Mouse (Mus musculus): ENCODE results near the gene Ifrd2. TPM values are rescaled to one million over a fixed set of nuclear protein-coding genes. Genes with fewer than 3 reads are reported as not detected.
A peak's percentile ranks its signal among the peaks of the same experiment; 100 is the strongest.

The Ifrd2 gene
- polyA plus RNA-seq, 1 experiment from 2014 or later = 44.6 TPM

DNA sequence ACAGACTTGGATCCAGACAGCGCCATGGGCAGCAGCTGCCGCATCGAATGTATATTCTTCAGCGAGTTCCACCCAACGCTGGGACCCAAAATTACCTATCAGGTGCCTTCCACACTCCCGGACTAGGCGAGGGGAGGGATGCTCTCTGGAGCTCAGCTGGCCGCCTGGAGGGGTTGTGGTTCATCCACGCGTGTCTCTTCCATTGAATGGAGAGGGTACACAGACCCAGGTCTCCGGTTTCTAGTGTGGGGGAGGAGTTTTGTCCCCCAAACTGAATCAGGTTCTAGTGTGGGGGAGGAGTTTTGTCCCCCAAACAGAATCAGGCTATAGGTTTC is 45.1 kb upstream of the Ifrd2 start:
- H3K27ac ChIP-seq (replicated peaks in 1 of 2; ENCODE audit: control insufficient read depth in 1 of 2, insufficient read depth in 1 of 2, low read depth in 2 of 2, low read length in 2 of 2) = peak overlapping the region in 1 of 2 experiments; percentile 31; a peak in 1 of 4 replicates

DNA sequence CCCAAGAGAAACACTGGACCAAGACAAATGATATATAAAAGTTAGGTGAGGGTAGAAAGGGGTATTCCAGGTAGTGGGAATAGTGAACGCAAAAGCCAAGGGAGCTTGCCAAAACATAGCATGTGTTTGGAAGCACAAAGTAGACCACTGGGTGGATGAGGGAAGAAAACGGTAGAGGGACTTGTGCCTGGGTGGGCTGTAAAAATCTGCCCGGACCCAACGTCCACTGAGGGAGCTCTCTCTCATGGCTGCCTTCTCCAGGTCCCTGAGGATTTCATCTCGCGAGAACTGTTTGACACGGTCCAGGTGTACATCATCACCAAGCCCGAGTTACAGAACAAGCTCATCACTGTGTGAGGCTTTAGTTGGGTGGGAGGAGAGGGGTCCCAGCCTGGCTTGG is 44.7 kb upstream of the Ifrd2 start:
- no peaks in the 10 kb centered on the region for H3K27me3 ChIP-seq (ENCODE audit: control insufficient read depth, insufficient read depth, low read length)
- peak overlapping the region; percentile 73 for H3K9ac ChIP-seq (ENCODE audit: low read length)
- peak overlapping the region; percentile 69 to 86 for H3K4me3 ChIP-seq (ENCODE audit: control insufficient read depth in 1 of 2, insufficient read depth in 1 of 2, low read depth in 1 of 2, low read length in 2 of 2)
- no peaks in the 10 kb centered on the region for H3K9me3 ChIP-seq (ENCODE audit: control insufficient read depth, low read length)
- 41% methylated on average over 8 of the region's 8 CpGs for WGBS
- peak overlapping the region; percentile 94 for H3K4me2 ChIP-seq (ENCODE audit: low read length)
- peaks cover 48% of the 10 kb centered on the region for H3K36me3 ChIP-seq (ENCODE audit: control insufficient read depth, insufficient read depth, low read length)
- no peak for ATAC-seq (ENCODE audit: insufficient number of reproducible peaks, insufficient read depth, low FRiP score, low read depth)
- H3K4me1 ChIP-seq (ENCODE audit: control insufficient read depth in 2 of 2, insufficient read depth in 2 of 2, low read length in 2 of 2) = peaks cover 18 to 30% of the 10 kb centered on the region in 2 experiments
- H3K27ac ChIP-seq (replicated peaks in 1 of 2; ENCODE audit: control insufficient read depth in 1 of 2, insufficient read depth in 1 of 2, low read depth in 2 of 2, low read length in 2 of 2) = no peak overlapping the region

More for the DNA sequence above, 45.1 kb upstream of the Ifrd2 start:
- Histone ChIP-seq H3K9me3 (ENCODE audit: control insufficient read depth, low read length) (no peaks in the 10 kb centered on the region), H3K9ac (ENCODE audit: low read length) (peak overlapping the region; percentile 73), H3K27me3 (ENCODE audit: control insufficient read depth, insufficient read depth, low read length) (no peaks in the 10 kb centered on the region), H3K4me3 (ENCODE audit: control insufficient read depth in 1 of 2, insufficient read depth in 1 of 2, low read depth in 1 of 2, low read length in 2 of 2) (peak overlapping the region; percentile 69 to 86), H3K36me3 (ENCODE audit: control insufficient read depth, insufficient read depth, low read length) (peaks cover 52% of the 10 kb centered on the region), H3K4me2 (ENCODE audit: low read length) (peak overlapping the region; percentile 94), H3K4me1 (ENCODE audit: control insufficient read depth in 2 of 2, insufficient read depth in 2 of 2, low read length in 2 of 2) (peaks cover 18 to 28% of the 10 kb centered on the region in 2 experiments)
- ATAC-seq (ENCODE audit: insufficient number of reproducible peaks, insufficient read depth, low FRiP score, low read depth) = no peak
- WGBS = 2% methylated on average over 11 of the region's 11 CpGs

DNA sequence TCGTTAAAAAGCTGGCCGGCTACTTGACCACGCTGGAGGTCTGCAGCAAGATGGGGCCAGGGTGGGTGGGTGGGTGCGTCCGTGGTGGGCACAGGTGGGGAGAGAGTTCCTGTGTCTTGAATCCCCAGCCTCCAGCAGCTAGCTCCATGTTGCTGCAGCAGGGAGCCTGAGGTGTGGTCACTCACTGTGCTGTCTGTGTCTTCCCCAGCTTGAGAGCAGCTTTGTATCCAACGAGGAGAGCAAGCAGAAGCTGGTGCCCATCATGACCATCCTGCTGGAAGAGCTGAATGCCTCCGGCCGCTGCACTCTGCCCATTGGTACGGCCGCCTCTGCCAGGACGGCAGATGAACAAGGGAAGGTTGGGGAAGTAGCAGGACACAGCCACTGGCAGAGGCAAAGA is 44.1 kb upstream of the Ifrd2 start:
- Histone ChIP-seq H3K27me3 (ENCODE audit: control insufficient read depth, insufficient read depth, low read length) (no peaks in the 10 kb centered on the region), H3K9me3 (ENCODE audit: control insufficient read depth, low read length) (no peaks in the 10 kb centered on the region), H3K9ac (ENCODE audit: low read length) (no peak overlapping the region), H3K4me1 (ENCODE audit: control insufficient read depth in 2 of 2, insufficient read depth in 2 of 2, low read length in 2 of 2) (peaks cover 18 to 30% of the 10 kb centered on the region in 2 experiments), H3K4me2 (ENCODE audit: low read length) (no peak overlapping the region), H3K36me3 (ENCODE audit: control insufficient read depth, insufficient read depth, low read length) (peaks cover 42% of the 10 kb centered on the region), H3K4me3 (ENCODE audit: control insufficient read depth in 1 of 2, insufficient read depth in 1 of 2, low read depth in 1 of 2, low read length in 2 of 2) (no peak overlapping the region), H3K27ac (replicated peaks in 1 of 2; ENCODE audit: control insufficient read depth in 1 of 2, insufficient read depth in 1 of 2, low read depth in 2 of 2, low read length in 2 of 2) (no peak overlapping the region)
- ATAC-seq (ENCODE audit: insufficient number of reproducible peaks, insufficient read depth, low FRiP score, low read depth) = no peak
- WGBS = 82% methylated on average over 11 of the region's 11 CpGs

DNA sequence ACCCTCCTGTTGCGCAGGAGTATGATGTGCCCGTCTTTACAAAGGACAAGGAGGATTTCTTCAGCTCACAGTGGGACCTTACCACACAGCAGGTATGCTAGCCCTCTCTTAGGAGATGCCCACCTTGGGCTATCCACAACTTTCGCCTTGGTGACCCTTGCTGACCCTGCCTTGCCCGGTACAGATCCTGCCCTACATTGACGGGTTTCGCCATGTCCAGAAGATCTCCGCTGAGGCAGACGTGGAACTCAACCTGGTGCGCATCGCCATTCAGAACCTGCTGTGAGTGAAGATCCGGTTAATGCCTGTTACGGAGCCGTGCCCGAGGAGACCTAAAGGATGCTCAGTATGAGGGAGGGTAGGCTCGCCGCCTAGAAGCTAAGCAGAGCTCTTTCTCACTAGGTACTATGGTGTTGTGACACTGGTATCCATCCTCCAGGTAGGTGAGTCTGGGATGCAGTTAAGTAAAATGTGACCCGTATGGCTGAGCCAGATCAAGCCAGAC is 43.2 kb upstream of the Ifrd2 start:
- Histone ChIP-seq H3K36me3 (ENCODE audit: control insufficient read depth, insufficient read depth, low read length) (peaks cover 33% of the 10 kb centered on the region), H3K27ac (replicated peaks in 1 of 2; ENCODE audit: control insufficient read depth in 1 of 2, insufficient read depth in 1 of 2, low read depth in 2 of 2, low read length in 2 of 2) (no peak overlapping the region), H3K4me2 (ENCODE audit: low read length) (no peak overlapping the region), H3K4me1 (ENCODE audit: control insufficient read depth in 2 of 2, insufficient read depth in 2 of 2, low read length in 2 of 2) (peaks cover 18 to 30% of the 10 kb centered on the region in 2 experiments), H3K27me3 (ENCODE audit: control insufficient read depth, insufficient read depth, low read length) (no peaks in the 10 kb centered on the region), H3K9me3 (ENCODE audit: control insufficient read depth, low read length) (no peaks in the 10 kb centered on the region), H3K4me3 (ENCODE audit: control insufficient read depth in 1 of 2, insufficient read depth in 1 of 2, low read depth in 1 of 2, low read length in 2 of 2) (no peak overlapping the region), H3K9ac (ENCODE audit: low read length) (no peak overlapping the region)
- WGBS = 91% methylated on average over 17 of the region's 17 CpGs
- ATAC-seq (ENCODE audit: insufficient number of reproducible peaks, insufficient read depth, low FRiP score, low read depth) = no peak

DNA sequence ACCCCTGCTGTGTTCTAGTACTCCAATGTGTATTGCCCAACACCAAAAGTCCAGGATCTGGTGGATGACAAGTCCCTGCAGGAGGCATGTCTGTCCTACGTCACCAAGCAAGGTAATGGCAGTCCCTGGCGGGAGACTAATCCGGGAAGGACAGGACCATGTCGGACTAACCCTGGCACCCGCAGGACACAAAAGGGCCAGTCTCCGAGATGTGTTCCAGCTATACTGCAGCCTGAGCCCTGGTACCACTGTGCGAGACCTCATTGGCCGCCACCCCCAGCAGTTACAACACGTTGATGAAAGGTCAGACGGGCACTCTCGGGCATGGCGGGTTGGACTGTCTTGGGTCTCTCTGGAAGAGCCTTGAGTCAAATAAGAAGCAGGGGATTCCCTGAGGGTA is 42.7 kb upstream of the Ifrd2 start:
- Histone ChIP-seq H3K36me3 (ENCODE audit: control insufficient read depth, insufficient read depth, low read length) (peaks cover 28% of the 10 kb centered on the region), H3K9ac (ENCODE audit: low read length) (no peak overlapping the region), H3K4me1 (ENCODE audit: control insufficient read depth in 2 of 2, insufficient read depth in 2 of 2, low read length in 2 of 2) (peaks cover 18 to 30% of the 10 kb centered on the region in 2 experiments), H3K9me3 (ENCODE audit: control insufficient read depth, low read length) (no peaks in the 10 kb centered on the region), H3K4me2 (ENCODE audit: low read length) (no peak overlapping the region), H3K27me3 (ENCODE audit: control insufficient read depth, insufficient read depth, low read length) (peaks cover 3% of the 10 kb centered on the region; the same call in 1 of the 2 replicates), H3K4me3 (ENCODE audit: control insufficient read depth in 1 of 2, insufficient read depth in 1 of 2, low read depth in 1 of 2, low read length in 2 of 2) (no peak overlapping the region), H3K27ac (replicated peaks in 1 of 2; ENCODE audit: control insufficient read depth in 1 of 2, insufficient read depth in 1 of 2, low read depth in 2 of 2, low read length in 2 of 2) (no peak overlapping the region)
- WGBS = 88% methylated on average over 12 of the region's 12 CpGs
- no peak for ATAC-seq (ENCODE audit: insufficient number of reproducible peaks, insufficient read depth, low FRiP score, low read depth)

DNA sequence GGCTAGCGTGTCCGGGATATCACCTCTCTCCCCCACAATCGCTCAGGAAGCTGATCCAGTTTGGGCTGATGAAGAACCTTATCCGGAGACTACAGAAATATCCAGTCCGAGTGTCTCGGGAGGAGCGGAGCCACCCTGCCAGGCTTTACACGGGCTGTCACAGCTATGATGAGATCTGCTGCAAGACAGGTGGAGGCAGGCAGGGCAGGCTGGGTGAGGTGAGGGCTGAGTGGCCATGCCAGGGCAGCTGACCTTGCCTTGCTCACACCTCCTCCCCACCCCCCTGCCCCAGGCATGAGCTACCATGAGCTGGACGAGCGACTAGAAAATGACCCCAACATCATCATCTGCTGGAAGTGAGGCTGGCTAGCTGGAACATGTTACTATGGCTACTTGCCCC is 42.2 kb upstream of the Ifrd2 start:
- H3K27me3 ChIP-seq (ENCODE audit: control insufficient read depth, insufficient read depth, low read length) = peaks cover 4% of the 10 kb centered on the region
- 83% methylated on average over 10 of the region's 10 CpGs for WGBS
- H3K36me3 ChIP-seq (ENCODE audit: control insufficient read depth, insufficient read depth, low read length) = peaks cover 24% of the 10 kb centered on the region
- no peak overlapping the region for H3K4me2 ChIP-seq (ENCODE audit: low read length)
- no peaks in the 10 kb centered on the region for H3K9me3 ChIP-seq (ENCODE audit: control insufficient read depth, low read length)
- no peak overlapping the region for H3K9ac ChIP-seq (ENCODE audit: low read length)
- H3K4me3 ChIP-seq (ENCODE audit: control insufficient read depth in 1 of 2, insufficient read depth in 1 of 2, low read depth in 1 of 2, low read length in 2 of 2) = no peak overlapping the region
- peaks cover 18 to 30% of the 10 kb centered on the region in 2 experiments for H3K4me1 ChIP-seq (ENCODE audit: control insufficient read depth in 2 of 2, insufficient read depth in 2 of 2, low read length in 2 of 2)
- H3K27ac ChIP-seq (replicated peaks in 1 of 2; ENCODE audit: control insufficient read depth in 1 of 2, insufficient read depth in 1 of 2, low read depth in 2 of 2, low read length in 2 of 2) = no peak overlapping the region
- no peak for ATAC-seq (ENCODE audit: insufficient number of reproducible peaks, insufficient read depth, low FRiP score, low read depth)

DNA sequence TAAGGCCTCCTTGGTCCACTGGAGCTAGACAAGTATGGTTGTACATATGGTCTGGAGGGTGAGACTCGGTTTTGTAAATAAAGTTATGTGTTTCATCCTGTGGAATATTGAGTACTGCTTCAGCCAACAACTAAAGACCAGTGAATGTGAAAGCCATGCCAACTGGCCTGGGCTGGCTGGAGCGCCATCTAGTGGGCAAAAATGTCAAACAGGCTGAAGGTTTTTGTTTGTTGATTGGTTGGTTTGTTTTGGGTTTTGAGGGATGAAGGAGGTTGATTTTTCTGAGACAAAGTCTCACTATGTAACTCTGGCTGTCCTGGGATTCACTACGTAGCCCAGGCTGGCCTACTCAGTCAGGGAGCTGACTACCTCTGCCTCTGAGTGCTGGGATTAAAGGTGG is 41.8 kb upstream of the Ifrd2 start:
- peaks cover 18 to 30% of the 10 kb centered on the region in 2 experiments for H3K4me1 ChIP-seq (ENCODE audit: control insufficient read depth in 2 of 2, insufficient read depth in 2 of 2, low read length in 2 of 2)
- H3K27ac ChIP-seq (replicated peaks in 1 of 2; ENCODE audit: control insufficient read depth in 1 of 2, insufficient read depth in 1 of 2, low read depth in 2 of 2, low read length in 2 of 2) = no peak overlapping the region
- no peak overlapping the region for H3K9ac ChIP-seq (ENCODE audit: low read length)
- peaks cover 24% of the 10 kb centered on the region for H3K36me3 ChIP-seq (ENCODE audit: control insufficient read depth, insufficient read depth, low read length)
- H3K4me2 ChIP-seq (ENCODE audit: low read length) = no peak overlapping the region
- 10% methylated on average over 3 of the region's 3 CpGs for WGBS
- no peak for ATAC-seq (ENCODE audit: insufficient number of reproducible peaks, insufficient read depth, low FRiP score, low read depth)
- no peak overlapping the region for H3K4me3 ChIP-seq (ENCODE audit: control insufficient read depth in 1 of 2, insufficient read depth in 1 of 2, low read depth in 1 of 2, low read length in 2 of 2)
- H3K27me3 ChIP-seq (ENCODE audit: control insufficient read depth, insufficient read depth, low read length) = peaks cover 8% of the 10 kb centered on the region
- no peaks in the 10 kb centered on the region for H3K9me3 ChIP-seq (ENCODE audit: control insufficient read depth, low read length)

DNA sequence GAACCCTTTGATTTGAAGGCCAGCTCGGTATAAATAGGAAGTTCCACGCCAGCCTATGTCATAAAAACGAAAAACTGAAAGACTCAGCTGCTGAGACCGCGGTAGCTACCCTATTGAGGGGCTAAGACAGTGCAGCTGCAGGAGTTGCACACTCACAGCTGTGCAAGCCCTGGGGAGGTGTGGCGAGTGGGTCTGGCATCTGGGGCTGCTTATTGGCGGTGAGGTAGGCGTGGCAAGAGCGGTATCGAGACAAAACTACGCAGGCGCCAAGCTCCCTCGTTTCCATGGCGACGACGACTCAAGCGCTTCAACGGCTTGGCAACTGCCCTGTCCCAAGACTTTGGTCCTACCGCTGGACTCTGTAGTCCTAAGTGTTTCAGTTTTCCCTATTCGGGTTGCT is 40.4 kb upstream of the Ifrd2 start, which contains the start of gene Zmynd10:
TSS of gene Zmynd10 (plus strand) at position 273 of the 400 bp plus-strand sequence.
- Histone ChIP-seq H3K4me3 (ENCODE audit: control insufficient read depth in 1 of 2, insufficient read depth in 1 of 2, low read depth in 1 of 2, low read length in 2 of 2) (peak within 1 kb of the TSS in 1 of 2 experiments; percentile 14; a peak in 2 of 4 replicates), H3K4me2 (ENCODE audit: low read length) (peak within 1 kb of the TSS; percentile 57), H3K9me3 (ENCODE audit: control insufficient read depth, low read length) (no peaks in the 10 kb centered on the region), H3K9ac (ENCODE audit: low read length) (peak within 1 kb of the TSS; percentile 40; the same call in 1 of the 2 replicates), H3K27me3 (ENCODE audit: control insufficient read depth, insufficient read depth, low read length) (peaks cover 12% of the 10 kb centered on the region), H3K4me1 (ENCODE audit: control insufficient read depth in 2 of 2, insufficient read depth in 2 of 2, low read length in 2 of 2) (peaks cover 24 to 37% of the 10 kb centered on the region in 2 experiments), H3K36me3 (ENCODE audit: control insufficient read depth, insufficient read depth, low read length) (peaks cover 24% of the 10 kb centered on the region), H3K27ac (replicated peaks in 1 of 2; ENCODE audit: control insufficient read depth in 1 of 2, insufficient read depth in 1 of 2, low read depth in 2 of 2, low read length in 2 of 2) (no peak within 1 kb of the TSS)
- ATAC-seq (ENCODE audit: insufficient number of reproducible peaks, insufficient read depth, low FRiP score, low read depth) = peak; percentile 23
- WGBS = 4% methylated on average over 20 of the region's 20 CpGs

Measured in heart, embryonic 14.5 days (tissue).